Mouse (Mus musculus): ENCODE data around the gene Dnmbp. TPM values are rescaled to one million over a fixed set of nuclear protein-coding genes. Genes with fewer than 3 reads are reported as not detected.
"Not testable (repeated sequence)": the region's sequence is repeated elsewhere in the genome, so short reads cannot be mapped to it uniquely, and the experiment has no call there.

Gene Dnmbp
- 15.9 and 17.1 TPM in 2 replicates for total RNA-seq (2021)
- long read RNA-seq, partial matches to known transcripts, result 3 of 7 reads
- long read RNA-seq, other reads (novel, unspliced or antisense), result 4 of 7 reads

GRCm38 (mm10) chr19:43939769-43940689 is at the start of gene Dnmbp:
Dnmbp (minus strand) TSS chr19:43940191.
- DNase-seq, result peak; percentile 96

DNA sequence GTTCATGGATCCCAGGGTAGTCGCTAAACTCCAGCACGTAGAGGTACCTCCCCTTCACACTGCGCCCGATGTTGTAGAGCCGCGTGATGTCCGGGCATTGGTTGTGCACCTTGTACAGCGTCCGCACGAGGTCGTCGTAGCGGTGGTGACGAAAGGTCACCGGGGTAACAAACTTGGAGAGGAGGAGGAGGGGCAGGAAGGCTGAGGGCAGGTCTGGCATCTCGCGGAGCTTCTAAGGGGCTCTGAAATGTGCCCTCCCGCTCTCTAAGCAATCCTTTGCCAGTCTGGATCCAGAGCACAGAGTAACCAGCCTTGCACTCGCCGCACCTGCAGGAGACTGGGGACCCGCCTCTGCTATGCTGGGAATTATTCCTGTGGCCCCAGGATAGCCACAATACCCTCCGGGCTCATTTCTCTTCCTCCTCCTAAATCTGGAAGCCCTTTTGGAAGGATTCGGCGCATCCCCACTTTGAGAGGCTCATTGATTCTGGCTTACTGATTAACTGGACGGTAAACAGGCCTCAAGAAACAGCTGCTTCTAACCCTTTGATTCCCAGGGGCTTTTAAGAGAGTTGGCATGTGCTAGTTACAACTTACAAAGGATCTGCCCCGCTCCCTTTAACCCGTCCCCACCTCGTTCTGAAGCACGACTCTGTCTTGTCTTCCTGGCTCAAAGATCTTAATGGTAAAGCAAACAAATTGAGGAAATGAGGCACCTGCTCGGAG is 46.2 kb upstream of the Dnmbp start, which contains the start of gene Cpn1:
Cpn1 (minus strand) TSS at position 488 of the 726 bp plus-strand sequence.
- no peak for DNase-seq

- DNase-seq, result no peak
Measured at GRCm38 (mm10) chr19:43981992-43982391, 42.0 kb upstream of the Dnmbp start.

GRCm38 (mm10) chr19:43980711-43981110 is 40.7 kb upstream of the Dnmbp start:
- no peak for DNase-seq

- DNase-seq, result no peak
Measured at GRCm38 (mm10) chr19:43977799-43978198, 37.8 kb upstream of the Dnmbp start.

DNA sequence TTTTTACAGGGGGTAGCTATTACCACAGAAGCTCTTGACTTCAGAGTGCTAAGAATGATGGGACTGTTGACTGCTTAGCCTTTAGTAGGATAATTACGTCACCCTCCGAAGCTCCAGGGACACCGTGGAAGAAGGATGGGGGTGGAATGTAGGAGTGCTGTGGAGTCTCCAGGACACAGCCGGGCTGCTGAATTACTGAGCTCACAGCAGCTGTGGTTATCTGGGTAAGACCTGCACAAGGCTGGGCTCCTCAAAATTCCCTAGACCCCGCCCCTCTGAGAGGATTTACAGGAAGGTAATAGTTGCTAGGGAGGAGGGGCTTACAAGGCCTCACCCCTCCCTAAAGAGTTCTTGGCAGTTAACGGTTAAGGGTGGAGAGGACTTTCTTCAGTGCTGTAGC is 36.7 kb upstream of the Dnmbp start:
- no peak for DNase-seq

DNA sequence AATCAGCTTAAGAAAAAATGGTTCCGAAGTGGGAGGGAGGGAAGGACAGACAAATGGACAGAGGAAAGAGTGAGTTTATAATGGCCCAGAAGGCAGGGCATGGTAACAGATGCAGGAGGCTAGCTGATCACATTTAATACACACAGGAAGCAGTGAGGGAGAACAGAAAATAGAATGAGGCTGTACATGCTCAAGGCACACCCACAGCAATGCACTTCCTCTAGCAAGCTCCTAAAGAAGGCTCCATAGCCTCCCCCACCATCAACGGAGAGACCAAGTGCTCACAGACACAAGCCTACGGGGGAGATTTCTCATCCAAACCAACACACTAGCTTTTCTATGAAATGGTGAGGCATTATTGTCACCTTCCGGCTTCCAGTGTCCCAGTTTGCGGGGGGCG is 34.2 kb upstream of the Dnmbp start:
- DNase-seq, result no peak

DNA sequence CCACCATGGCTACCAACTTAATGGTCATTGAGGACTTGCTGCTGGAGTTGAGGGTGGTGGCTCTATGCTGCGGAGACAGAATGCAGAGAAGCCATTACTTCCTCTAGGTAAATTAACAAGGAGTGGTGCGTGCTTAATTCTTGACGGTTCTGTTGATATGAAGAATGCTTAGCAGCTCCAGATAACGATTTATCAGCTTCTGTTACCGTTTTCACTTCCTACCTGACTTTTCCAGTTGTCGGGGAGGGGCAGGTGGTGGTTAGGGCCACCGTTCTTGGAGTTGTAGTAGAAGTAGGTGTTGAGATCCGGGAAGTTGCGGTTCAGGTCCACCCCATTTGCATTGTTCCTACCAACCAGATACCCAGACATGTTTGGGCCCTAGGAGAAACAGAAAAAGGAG is 33.7 kb upstream of the Dnmbp start:
- no peak for DNase-seq

GRCm38 (mm10) chr19:43972129-43972528 is 32.1 kb upstream of the Dnmbp start:
- DNase-seq, result no peak

DNA sequence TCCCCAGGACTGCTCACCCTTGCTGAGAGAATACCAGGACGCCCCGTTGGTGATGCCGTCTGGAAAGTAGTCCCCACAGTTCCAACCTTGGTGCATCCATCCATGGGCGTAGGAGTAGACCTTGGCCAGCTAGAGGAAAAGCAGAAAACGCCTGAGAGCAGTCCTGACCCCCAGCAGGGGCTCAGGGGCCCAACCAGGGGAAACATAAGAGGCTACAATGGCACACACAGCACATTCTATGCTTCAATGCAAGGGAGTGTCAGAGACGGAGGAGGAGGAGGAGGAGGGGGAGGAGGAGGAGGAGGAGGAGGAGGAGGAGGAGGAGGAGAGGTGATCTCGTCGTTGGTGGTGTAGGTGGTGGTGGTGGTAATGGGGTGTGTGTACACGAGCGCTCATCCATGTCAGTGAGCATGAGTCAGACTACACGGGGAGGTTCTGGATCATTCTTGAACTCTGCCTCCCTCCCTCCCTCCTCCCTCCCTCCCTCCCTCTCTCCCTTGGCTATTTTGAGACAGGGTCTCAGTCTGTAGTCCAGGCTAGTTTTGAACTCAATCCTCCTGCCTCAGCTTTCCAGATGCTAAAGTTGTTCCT is 28.5 kb upstream of the Dnmbp start:
- no peak for DNase-seq

GRCm38 (mm10) chr19:43966481-43966880 is 26.5 kb upstream of the Dnmbp start:
- no peak for DNase-seq

DNA sequence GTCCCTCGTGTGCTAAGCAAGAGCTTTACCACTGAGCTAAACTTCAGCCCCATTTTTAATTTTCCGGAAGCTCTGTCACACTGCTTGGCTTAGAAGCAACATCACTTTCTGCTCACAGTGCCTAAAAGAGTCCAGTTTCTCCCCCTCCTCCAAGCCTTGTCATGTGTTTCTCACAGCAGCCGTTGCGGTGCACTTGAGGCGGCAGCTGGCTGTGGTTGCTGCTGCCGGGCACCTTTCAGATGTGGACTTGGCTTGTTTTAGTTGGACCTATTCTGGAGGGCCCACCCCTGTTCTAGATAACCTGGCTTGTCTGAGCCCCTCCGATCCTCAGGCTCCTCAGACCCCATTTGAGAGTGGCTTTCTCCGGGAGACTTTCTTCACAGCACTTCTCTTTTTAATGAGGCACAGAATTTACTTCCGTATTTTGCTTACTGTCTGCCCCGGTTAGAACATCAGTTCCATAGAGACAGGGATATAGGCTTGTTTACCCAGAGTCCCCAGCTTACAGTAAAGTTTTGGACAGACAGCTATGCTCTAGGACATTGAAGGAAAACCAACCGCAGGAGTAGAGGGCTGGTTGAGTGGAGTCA is 25.6 kb upstream of the Dnmbp start:
- no peak for DNase-seq

- DNase-seq, result no peak
Measured at GRCm38 (mm10) chr19:43962795-43963194, 22.8 kb upstream of the Dnmbp start.

DNA sequence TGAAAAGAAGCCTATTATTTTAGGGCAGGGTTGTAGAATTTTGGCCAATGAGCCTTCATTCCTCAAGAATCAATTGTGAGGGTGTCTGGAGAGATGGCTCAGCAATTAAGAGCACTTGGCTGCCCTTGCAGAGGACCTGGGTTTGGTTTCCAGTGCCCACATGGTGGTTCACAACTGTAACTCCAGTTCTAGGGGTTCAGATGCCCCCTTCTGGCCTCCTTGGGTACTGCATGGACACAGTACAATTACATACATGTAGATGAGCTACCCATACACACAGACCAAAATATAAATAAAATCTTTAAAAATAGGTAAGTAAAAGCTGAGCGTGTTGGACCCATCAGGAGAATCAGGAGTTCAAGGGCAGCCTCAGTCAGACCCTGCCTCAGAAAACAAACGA is 21.2 kb upstream of the Dnmbp start:
- peak; percentile 8 for DNase-seq

DNA sequence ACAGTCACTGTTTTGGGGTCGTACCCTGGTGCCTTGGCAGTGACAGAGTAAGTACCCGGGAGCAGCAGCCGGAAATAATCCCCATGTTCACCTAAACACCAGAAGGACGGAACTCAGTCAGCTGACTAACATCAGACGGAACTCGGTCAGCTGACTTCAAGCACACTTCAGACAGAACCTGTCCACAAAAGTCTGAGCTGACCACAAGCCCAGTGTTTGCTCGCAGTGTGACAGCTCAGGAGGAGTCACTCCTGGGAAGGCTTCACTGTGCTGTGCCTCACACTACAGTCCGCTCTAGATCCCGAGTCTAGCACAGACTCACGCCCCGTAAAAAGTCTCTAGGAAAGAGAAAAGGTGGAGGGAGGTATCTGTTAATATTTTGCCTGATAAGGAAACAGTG is 20.0 kb upstream of the Dnmbp start:
- DNase-seq, result no peak

DNA sequence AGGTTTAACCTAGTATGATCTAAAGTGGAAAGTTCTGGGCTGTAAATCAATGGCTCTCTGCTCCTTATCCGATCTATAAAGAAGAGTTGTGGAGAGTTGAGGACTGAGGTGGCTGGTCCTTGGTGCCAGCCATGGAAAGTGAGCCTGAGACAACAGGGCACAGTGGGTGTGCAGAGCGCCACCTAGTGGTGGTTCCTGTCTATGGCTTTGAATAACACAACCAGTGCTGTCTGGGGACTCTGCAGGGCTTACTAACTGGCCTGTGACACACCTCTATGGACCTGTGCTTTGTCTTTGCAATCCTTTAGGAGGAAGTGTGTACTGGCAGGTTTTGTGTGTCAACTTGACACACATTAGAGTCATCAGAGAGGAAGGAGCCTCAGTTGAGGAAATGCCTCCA is 19.2 kb upstream of the Dnmbp start:
- peak; percentile 79 for DNase-seq

DNA sequence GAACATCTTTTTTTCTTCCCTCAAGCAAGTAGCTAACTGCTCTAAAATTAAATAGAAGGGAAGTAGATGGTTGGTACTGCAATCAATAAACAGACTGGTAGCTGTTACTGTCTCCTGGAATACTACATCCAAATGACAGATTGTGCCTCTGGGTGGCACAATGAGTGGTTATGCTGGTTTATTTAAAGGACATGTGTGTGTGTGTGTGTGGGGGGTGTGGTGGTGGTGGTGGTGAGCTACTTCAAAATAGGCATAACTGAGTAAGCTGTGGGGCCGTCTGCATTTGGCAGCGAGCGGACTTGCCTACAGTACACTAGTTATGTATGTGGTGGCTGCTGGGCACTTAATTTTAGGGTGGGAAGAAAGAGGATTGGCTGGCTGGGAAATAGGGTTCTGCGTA is 17.9 kb upstream of the Dnmbp start:
- DNase-seq, result no peak

GRCm38 (mm10) chr19:43957402-43957801 is 17.4 kb upstream of the Dnmbp start:
- DNase-seq, result no peak

- DNase-seq, result no peak
Measured at GRCm38 (mm10) chr19:43955266-43955665, 15.3 kb upstream of the Dnmbp start.

DNA sequence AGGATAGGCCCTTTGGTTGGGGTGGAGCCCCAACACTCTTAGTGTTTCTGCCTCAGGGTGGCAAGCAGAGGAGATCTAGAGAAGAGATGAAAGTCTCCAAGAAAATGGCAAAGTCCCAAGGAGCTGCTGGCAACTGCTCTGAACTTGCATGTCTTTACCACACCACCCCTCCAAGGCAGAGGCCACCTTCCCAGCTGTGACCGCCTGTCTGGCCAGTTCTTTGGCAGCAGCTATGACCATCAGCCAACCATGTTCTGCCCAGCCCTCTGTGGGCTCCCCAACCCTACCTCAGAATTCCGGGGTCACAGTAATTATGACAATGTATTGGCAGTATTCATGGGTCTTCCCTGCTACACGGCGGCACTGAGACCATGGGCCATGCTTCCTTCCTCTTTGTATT is 14.9 kb upstream of the Dnmbp start:
- DNase-seq, result no peak

DNA sequence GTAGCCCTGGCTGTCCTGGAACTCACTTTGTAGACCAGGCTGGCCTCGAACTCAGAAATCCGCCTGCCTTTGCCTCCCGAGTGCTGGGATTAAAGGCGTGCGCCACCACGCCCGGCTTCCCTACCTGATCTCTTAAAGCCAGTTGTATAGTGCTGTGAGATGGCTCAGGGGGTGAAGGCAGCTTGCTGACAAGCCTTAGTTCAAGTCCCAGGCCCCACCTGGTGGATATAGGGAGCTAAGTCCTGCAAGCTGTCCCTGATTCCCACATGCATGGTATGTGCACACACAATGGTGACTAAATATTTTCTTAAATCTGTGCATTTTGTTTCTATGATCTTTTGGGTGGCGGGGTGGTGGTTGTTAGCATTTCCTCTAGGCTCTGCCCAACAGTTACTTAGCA is 12.9 kb upstream of the Dnmbp start:
- not testable (repeated sequence) for DNase-seq

GRCm38 (mm10) chr19:43949111-43949810 is 9.3 kb upstream of the Dnmbp start:
- DNase-seq, result no peak

Measured in adrenal gland, postnatal 25 days (tissue).